ENCODE assay signal across 19 mouse cellular contexts in genomic region chr15:86386325-86386724, GRCm38 (mm10).
A peak's percentile ranks its signal among the peaks of the same experiment; 100 is the strongest.
DNase-seq lines count a peak whose midpoint lies in the region; ATAC-seq lines count a peak whose summit lies in the region.
"Had no signal": no experiment of that assay in that cellular context is flagged by ENCODE, and none has a peak within 500 bp of the region (broad histone marks: within the 10 kb centered on the region; RNA-seq: fewer than 3 reads in every experiment).

No protein-coding gene starts in this region.

- 0 out of 2 replicates have a peak, but pooled peaks have one; percentile 10 for ATAC-seq in frontal cortex, adult (ENCODE audit: low TSS enrichment)
- ATAC-seq: CD4-positive, CD25-positive, alpha-beta regulatory T cell, adult 4 months; forebrain, embryonic 16.5 days; liver, embryonic 12.5 days; midbrain, embryonic 13.5 days had no signal

- intact Hi-C loops in left cerebral cortex, postnatal 36 days (cut with DNase I), result no loop called here
- intact Hi-C loops in left cerebral cortex, postnatal 25 days (cut with DNase I), result no loop called here

- DNase-seq in frontal cortex, adult 2 months (ENCODE audit: extremely low spot score in 1 of 2, low spot score in 1 of 2), result no peak
- peak; percentile 4 for DNase-seq in T-cell, adult 2 months (ENCODE audit: low spot score)
- peak; percentile 34 for DNase-seq in skeletal muscle tissue, adult 2 months (ENCODE audit: low read depth, low spot score)
- DNase-seq in thymus, postnatal 25 days, result peak; percentile 69
- DNase-seq in cerebellum, adult 18-20 months, result no peak
- no peak for DNase-seq in left cerebral cortex, postnatal 36 days (ENCODE audit: low spot score in 2 of 2)
- DNase-seq in left cerebral cortex, postnatal 25 days (ENCODE audit: low spot score in 2 of 2), result no peak
- DNase-seq: cerebellum, adult 11-12 months; cerebellum, postnatal 14 days; gastrocnemius, postnatal 36 days; heart, postnatal 4 days; kidney, adult 18-20 months; lung, adult 18-20 months; lung, postnatal 10 days had no signal

Comparison
In these comparisons a context has a peak if more than half of its experiments do, and no peak if none do; other contexts are left out.
1. DNase-seq: peak in T-cell, adult 2 months (single experiment), skeletal muscle tissue, adult 2 months (single experiment) and thymus, postnatal 25 days (single experiment); none in frontal cortex, adult 2 months (0 of 2), cerebellum, adult 18-20 months (0 of 2), left cerebral cortex, postnatal 36 days (0 of 2) and left cerebral cortex, postnatal 25 days (0 of 2).